Mouse (Mus musculus): ENCODE measurements around the gene Gm17409. TPM values are rescaled to one million over a fixed set of nuclear protein-coding genes. Genes with fewer than 3 reads are reported as not detected.

The Gm17409 gene
- polyA plus RNA-seq, 1 experiment = not detected

DNA sequence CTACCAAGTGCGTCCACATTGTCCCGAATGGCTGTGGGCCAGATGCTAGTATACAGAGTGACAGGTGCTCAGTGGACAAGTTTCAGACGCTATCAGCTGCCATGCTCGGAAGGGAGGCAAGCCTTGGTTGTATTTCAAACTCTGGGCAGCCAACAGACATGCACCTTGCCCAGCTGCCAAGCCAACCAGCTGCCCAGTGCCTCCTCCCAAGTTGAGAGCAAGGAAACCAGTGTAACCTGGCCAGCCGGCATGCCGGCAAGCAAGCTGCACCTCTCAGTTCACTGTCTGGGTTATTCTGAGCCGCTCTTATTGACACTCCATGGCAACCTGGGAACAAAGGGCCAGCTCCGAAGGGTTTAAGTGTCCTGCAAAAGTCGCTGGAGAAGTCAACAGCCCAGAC lies 19.4 kb downstream of the Gm17409 start:
- Histone ChIP-seq H3K27me3 (ENCODE audit: control insufficient read depth) (no peaks in the 10 kb centered on the region), H3K4me3 (replicated peaks) (no peak overlapping the region), H3K4me1 (ENCODE audit: control insufficient read depth) (no peaks in the 10 kb centered on the region), H3K36me3 (ENCODE audit: control insufficient read depth) (no peaks in the 10 kb centered on the region), H3K9me3 (ENCODE audit: control insufficient read depth, low read length) (no peaks in the 10 kb centered on the region; the same call in 1 of the 2 replicates)
- TF ChIP-seq GATA1 (IDR thresholded peaks at IDR 0.05; ENCODE audit: low read length) = no peak

DNA sequence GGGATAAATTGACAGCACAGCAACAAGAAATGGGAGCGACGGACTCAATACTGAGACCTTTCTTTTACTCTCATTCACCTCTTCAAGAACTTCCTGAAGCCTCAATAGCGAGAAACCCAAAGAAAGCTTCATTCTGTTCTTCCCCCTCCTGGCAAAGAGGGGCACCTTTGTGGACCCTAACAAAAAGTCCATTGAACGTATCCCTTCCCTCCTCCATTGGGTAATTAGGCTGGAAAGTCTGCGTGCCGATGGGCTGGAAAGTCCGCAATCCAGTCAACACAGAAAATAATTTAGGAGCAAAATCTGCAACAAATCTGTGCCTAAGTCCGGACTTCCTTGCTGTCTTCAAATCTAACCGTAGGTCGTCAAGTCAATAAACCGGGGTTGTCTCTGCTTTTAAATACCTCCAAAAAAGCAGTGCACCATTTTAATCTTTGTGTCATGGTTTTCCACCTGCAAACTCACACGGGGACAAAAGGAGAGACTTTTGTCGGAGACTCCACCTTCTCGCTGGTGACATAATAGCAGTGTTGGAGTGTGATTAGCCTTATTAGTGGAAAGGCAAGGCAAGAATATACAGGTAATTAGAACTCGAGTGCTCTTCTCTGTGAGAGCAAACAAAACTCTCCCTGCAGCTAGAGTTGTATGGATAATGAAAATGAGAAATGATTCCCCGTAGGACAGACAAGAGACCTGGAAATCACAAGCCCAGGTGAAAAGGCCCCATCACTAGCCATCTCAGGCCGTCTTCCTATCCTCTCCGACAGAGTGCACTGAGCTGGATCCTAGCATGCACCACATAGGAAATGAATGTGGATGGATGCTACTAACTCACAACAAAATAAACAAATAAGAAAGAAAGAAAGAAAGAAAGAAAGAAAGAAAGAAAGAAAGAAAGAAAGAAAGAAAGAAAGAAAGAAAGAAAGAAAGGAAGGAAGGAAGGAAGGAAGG lies 24.0 kb downstream of the Gm17409 start:
- Histone ChIP-seq H3K9me3 (ENCODE audit: control insufficient read depth, low read length) (no peaks in the 10 kb centered on the region; the same call in 1 of the 2 replicates), H3K4me1 (ENCODE audit: control insufficient read depth) (no peaks in the 10 kb centered on the region), H3K4me3 (replicated peaks) (no peak overlapping the region), H3K36me3 (ENCODE audit: control insufficient read depth) (no peaks in the 10 kb centered on the region), H3K27me3 (ENCODE audit: control insufficient read depth) (no peaks in the 10 kb centered on the region)
- no peak for TF ChIP-seq TAL1 (IDR thresholded peaks at IDR 0.05; ENCODE audit: low read length)
- TF ChIP-seq GATA1 (IDR thresholded peaks at IDR 0.05; ENCODE audit: low read length) = no peak

DNA sequence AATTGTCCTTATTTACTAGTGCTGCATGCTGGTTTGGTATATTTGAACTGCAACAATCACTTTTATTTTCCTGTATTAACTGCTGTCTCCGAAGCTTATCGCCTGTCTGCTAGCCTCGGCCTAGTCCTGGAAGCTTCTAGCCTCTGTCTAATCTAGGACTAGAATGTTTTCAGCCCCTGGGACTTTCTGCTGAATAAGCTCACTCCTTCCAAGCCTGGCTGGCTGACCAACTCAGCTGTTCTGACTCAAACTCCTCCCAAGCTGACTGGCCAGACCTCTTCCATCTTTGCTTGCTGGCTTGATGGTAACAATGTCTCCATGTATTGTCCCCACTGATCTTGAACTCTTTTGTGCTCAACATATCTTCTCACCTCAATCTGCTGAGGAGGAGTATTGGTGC lies 25.4 kb downstream of the Gm17409 start:
- no peaks in the 10 kb centered on the region for H3K27me3 ChIP-seq (ENCODE audit: control insufficient read depth)
- H3K4me3 ChIP-seq (replicated peaks) = no peak overlapping the region
- no peaks in the 10 kb centered on the region for H3K36me3 ChIP-seq (ENCODE audit: control insufficient read depth)
- TF ChIP-seq GATA1 (IDR thresholded peaks at IDR 0.05; ENCODE audit: low read length) (no peak), TAL1 (IDR thresholded peaks at IDR 0.05; ENCODE audit: low read length) (no peak)
- no peaks in the 10 kb centered on the region; the same call in 1 of the 2 replicates for H3K9me3 ChIP-seq (ENCODE audit: control insufficient read depth, low read length)
- no peaks in the 10 kb centered on the region for H3K4me1 ChIP-seq (ENCODE audit: control insufficient read depth)

GRCm38 (mm10) chr2:58496647-58497410 lies 26.9 kb downstream of the Gm17409 start:
- no peak overlapping the region for H3K4me3 ChIP-seq (replicated peaks)
- H3K27me3 ChIP-seq (ENCODE audit: control insufficient read depth) = no peaks in the 10 kb centered on the region
- H3K36me3 ChIP-seq (ENCODE audit: control insufficient read depth) = no peaks in the 10 kb centered on the region
- H3K4me1 ChIP-seq (ENCODE audit: control insufficient read depth) = no peaks in the 10 kb centered on the region
- TF ChIP-seq GATA1 (IDR thresholded peaks at IDR 0.05; ENCODE audit: low read length) = no peak
- TF ChIP-seq TAL1 (IDR thresholded peaks at IDR 0.05; ENCODE audit: low read length) = no peak
- H3K9me3 ChIP-seq (ENCODE audit: control insufficient read depth, low read length) = no peaks in the 10 kb centered on the region

DNA sequence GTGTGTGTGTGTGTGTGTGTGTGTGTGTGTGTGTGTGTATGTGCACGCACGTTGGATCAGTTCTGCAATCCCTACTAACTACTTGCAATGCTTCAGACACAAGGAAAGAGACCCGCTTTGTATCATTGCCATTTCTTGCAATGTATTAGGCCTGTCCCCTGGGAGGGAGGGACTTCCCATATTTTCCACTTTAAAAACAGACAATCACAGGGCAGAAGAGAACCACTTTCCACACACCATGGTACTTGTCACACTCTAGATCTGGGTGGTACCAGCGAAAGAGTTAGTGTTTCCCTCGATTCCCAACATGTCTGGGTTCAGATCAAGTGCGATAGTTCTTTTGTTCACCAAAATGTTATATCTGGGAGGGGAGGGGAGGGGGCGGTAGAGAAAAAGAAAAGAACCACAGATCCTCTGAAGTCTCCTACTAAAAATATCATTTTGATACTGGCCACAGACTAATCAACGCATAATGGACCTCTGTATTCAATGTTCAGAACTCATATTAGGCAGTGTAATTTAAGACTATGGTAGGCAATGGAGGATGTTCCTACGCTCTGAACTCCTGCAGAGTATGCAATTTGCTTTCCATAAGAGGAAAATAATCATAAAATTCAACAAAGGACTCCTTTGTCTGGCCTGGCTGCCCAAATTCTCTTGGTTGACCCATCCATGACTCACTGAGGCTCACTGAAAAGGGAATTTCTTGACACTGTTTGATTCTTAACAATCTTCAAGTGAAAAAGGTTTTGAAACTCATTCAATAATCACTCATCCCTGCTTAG lies 35.6 kb downstream of the Gm17409 start:
- no peak overlapping the region for H3K4me3 ChIP-seq (replicated peaks)
- H3K36me3 ChIP-seq (ENCODE audit: control insufficient read depth) = no peaks in the 10 kb centered on the region
- H3K4me1 ChIP-seq (ENCODE audit: control insufficient read depth) = no peaks in the 10 kb centered on the region
- H3K27me3 ChIP-seq (ENCODE audit: control insufficient read depth) = no peaks in the 10 kb centered on the region
- no peak for TF ChIP-seq GATA1 (IDR thresholded peaks at IDR 0.05; ENCODE audit: low read length)
- no peak for TF ChIP-seq TAL1 (IDR thresholded peaks at IDR 0.05; ENCODE audit: low read length)
- H3K9me3 ChIP-seq (ENCODE audit: control insufficient read depth, low read length) = no peaks in the 10 kb centered on the region

GRCm38 (mm10) chr2:58510192-58510591 lies 40.3 kb downstream of the Gm17409 start:
- Histone ChIP-seq H3K4me1 (ENCODE audit: control insufficient read depth) (no peaks in the 10 kb centered on the region), H3K9me3 (ENCODE audit: control insufficient read depth, low read length) (no peaks in the 10 kb centered on the region), H3K36me3 (ENCODE audit: control insufficient read depth) (no peaks in the 10 kb centered on the region; the same call in 1 of the 2 replicates), H3K4me3 (replicated peaks) (no peak overlapping the region), H3K27me3 (ENCODE audit: control insufficient read depth) (no peaks in the 10 kb centered on the region)
- no peak for TF ChIP-seq GATA1 (IDR thresholded peaks at IDR 0.05; ENCODE audit: low read length)
- TF ChIP-seq TAL1 (IDR thresholded peaks at IDR 0.05; ENCODE audit: low read length) = no peak

- Histone ChIP-seq H3K9me3 (ENCODE audit: control insufficient read depth, low read length) (no peaks in the 10 kb centered on the region), H3K27me3 (ENCODE audit: control insufficient read depth) (no peaks in the 10 kb centered on the region), H3K36me3 (ENCODE audit: control insufficient read depth) (no peaks in the 10 kb centered on the region; the same call in 1 of the 2 replicates), H3K4me3 (replicated peaks) (no peak overlapping the region), H3K4me1 (ENCODE audit: control insufficient read depth) (no peaks in the 10 kb centered on the region)
- TF ChIP-seq GATA1 (IDR thresholded peaks at IDR 0.05; ENCODE audit: low read length) (no peak), TAL1 (IDR thresholded peaks at IDR 0.05; ENCODE audit: low read length) (no peak)
These were observed 43.3 kb downstream of the Gm17409 start for GRCm38 (mm10) chr2:58513212-58513611.

- no peaks in the 10 kb centered on the region for H3K4me1 ChIP-seq (ENCODE audit: control insufficient read depth)
- H3K27me3 ChIP-seq (ENCODE audit: control insufficient read depth) = no peaks in the 10 kb centered on the region
These were observed 44.6 kb downstream of the Gm17409 start for GRCm38 (mm10) chr2:58514489-58514888.

More at GRCm38 (mm10) chr2:58514489-58514888, 44.6 kb downstream of the Gm17409 start:
- no peak for TF ChIP-seq GATA1 (IDR thresholded peaks at IDR 0.05; ENCODE audit: low read length)
- TF ChIP-seq TAL1 (IDR thresholded peaks at IDR 0.05; ENCODE audit: low read length) = no peak
- no peaks in the 10 kb centered on the region for H3K9me3 ChIP-seq (ENCODE audit: control insufficient read depth, low read length)
- no peaks in the 10 kb centered on the region; the same call in 1 of the 2 replicates for H3K36me3 ChIP-seq (ENCODE audit: control insufficient read depth)
- H3K4me3 ChIP-seq (replicated peaks) = no peak overlapping the region
